Mouse (Mus musculus): ENCODE results near the gene Pde3a. TPM values are rescaled to one million over a fixed set of nuclear protein-coding genes. Genes with fewer than 3 reads are reported as not detected.
"Not testable (repeated sequence)": the region's sequence is repeated elsewhere in the genome, so short reads cannot be mapped to it uniquely, and the experiment has no call there.

Gene Pde3a
- polyA plus RNA-seq, 1 experiment: not detected

DNA sequence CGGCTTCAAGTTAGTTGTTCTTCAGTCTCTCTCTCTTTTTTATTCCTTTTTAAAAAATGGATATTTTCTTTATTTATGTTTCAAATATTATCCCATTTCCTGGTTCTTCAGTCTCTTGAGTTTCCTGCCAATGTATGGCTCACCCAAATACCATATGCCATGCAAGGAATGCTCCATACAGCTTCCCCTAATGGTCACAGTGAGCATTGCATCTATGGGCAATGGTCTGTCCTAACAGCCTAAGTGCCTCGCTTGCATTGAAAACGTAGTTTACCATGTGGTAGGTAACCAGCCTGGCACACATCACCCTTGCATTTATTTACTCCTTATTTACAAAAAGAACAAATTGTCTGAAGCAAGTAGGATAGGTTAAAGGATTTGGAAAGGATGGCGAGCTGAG is 64.0 kb downstream of the Pde3a start:
- TF ChIP-seq MAX (IDR thresholded peaks at IDR 0.05): no peak
- TF ChIP-seq CTCF (IDR thresholded peaks at IDR 0.05; ENCODE audit: control insufficient read depth, insufficient read depth, insufficient read length): no peak
- TF ChIP-seq MYOG (IDR thresholded peaks at IDR 0.05; ENCODE audit: control insufficient read depth, extremely low read depth, insufficient read length): no peak
- no peak for TF ChIP-seq FOSL1 (IDR thresholded peaks at IDR 0.05; ENCODE audit: insufficient read depth, low read length, poor library complexity, severe bottlenecking)
- no peak for TF ChIP-seq USF1 (IDR thresholded peaks at IDR 0.05; ENCODE audit: low read depth)
- no peak for TF ChIP-seq MYOD1 (IDR thresholded peaks at IDR 0.05; ENCODE audit: control insufficient read depth, insufficient read length, low read depth)
- no peak for TF ChIP-seq CEBPB (IDR thresholded peaks at IDR 0.05; ENCODE audit: low read depth)
- Histone ChIP-seq H3ac (ENCODE audit: control insufficient read depth, insufficient read length, low read depth) (no peak overlapping the region), H3K4me3 (ENCODE audit: insufficient read depth, poor library complexity, severe bottlenecking) (no peak overlapping the region), H3K79me2 (ENCODE audit: control insufficient read depth, insufficient read depth) (no peaks in the 10 kb centered on the region), H3K79me3 (ENCODE audit: low read depth) (no peaks in the 10 kb centered on the region), H3K36me3 (ENCODE audit: control insufficient read depth, insufficient read depth) (no peaks in the 10 kb centered on the region), H3K27me3 (ENCODE audit: control insufficient read depth, insufficient read depth, insufficient read length) (no peaks in the 10 kb centered on the region)

DNA sequence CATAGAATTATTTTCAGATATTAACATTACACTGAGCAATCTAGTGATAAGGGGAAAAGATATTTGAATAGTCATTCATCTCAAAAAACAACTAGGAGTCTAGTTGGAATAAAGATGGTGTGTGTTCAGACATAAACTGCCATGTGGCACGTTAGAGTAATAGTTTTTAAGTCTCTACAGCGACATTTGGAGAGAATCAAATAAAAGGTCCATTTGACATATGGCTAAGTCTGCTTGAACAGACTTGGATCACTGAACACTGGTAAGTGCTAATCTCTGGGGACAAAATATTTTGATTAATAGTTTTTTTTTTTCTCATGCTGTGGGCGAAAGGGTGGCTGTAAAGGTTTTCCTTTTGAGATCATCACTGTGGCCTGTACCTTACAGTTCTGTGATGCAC is 69.4 kb downstream of the Pde3a start:
- H3K79me2 ChIP-seq (ENCODE audit: control insufficient read depth, insufficient read depth): no peaks in the 10 kb centered on the region
- no peaks in the 10 kb centered on the region for H3K36me3 ChIP-seq (ENCODE audit: control insufficient read depth, insufficient read depth)
- no peaks in the 10 kb centered on the region for H3K79me3 ChIP-seq (ENCODE audit: low read depth)
- TF ChIP-seq CEBPB (IDR thresholded peaks at IDR 0.05; ENCODE audit: low read depth) (no peak), CTCF (IDR thresholded peaks at IDR 0.05; ENCODE audit: control insufficient read depth, insufficient read depth, insufficient read length) (no peak), MYOG (IDR thresholded peaks at IDR 0.05; ENCODE audit: control insufficient read depth, extremely low read depth, insufficient read length) (no peak), MAX (IDR thresholded peaks at IDR 0.05) (no peak), USF1 (IDR thresholded peaks at IDR 0.05; ENCODE audit: low read depth) (no peak), FOSL1 (IDR thresholded peaks at IDR 0.05; ENCODE audit: insufficient read depth, low read length, poor library complexity, severe bottlenecking) (no peak), MYOD1 (IDR thresholded peaks at IDR 0.05; ENCODE audit: control insufficient read depth, insufficient read length, low read depth) (no peak)
- no peaks in the 10 kb centered on the region for H3K27me3 ChIP-seq (ENCODE audit: control insufficient read depth, insufficient read depth, insufficient read length)
- H3K4me3 ChIP-seq (ENCODE audit: insufficient read depth, poor library complexity, severe bottlenecking): no peak overlapping the region
- H3ac ChIP-seq (ENCODE audit: control insufficient read depth, insufficient read length, low read depth): no peak overlapping the region

DNA sequence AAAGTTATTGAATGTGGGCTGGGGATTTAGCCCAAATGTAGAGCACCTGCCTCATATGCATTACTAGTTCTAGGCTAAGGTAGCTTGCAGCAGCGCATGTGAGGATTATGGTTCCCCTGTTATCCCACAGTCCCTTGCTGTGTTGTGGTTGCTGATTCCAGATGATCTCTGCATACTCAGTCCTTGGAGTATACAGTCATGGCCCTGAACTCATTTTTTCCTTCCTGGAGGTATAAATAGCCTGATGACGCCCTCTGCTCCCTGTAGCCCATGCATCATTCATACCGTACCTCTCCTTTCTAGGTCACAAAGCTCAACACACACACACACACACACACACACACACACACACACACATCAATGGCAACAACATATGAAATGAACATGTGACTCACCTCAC is 72.2 kb downstream of the Pde3a start:
- no peaks in the 10 kb centered on the region for H3K27me3 ChIP-seq (ENCODE audit: control insufficient read depth, insufficient read depth, insufficient read length)
- H3ac ChIP-seq (ENCODE audit: control insufficient read depth, insufficient read length, low read depth): no peak overlapping the region
- H3K79me3 ChIP-seq (ENCODE audit: low read depth): no peaks in the 10 kb centered on the region
- no peaks in the 10 kb centered on the region for H3K79me2 ChIP-seq (ENCODE audit: control insufficient read depth, insufficient read depth)
- no peaks in the 10 kb centered on the region for H3K36me3 ChIP-seq (ENCODE audit: control insufficient read depth, insufficient read depth)
- no peak overlapping the region for H3K4me3 ChIP-seq (ENCODE audit: insufficient read depth, poor library complexity, severe bottlenecking)
- TF ChIP-seq USF1 (IDR thresholded peaks at IDR 0.05; ENCODE audit: low read depth): no peak
- TF ChIP-seq CEBPB (IDR thresholded peaks at IDR 0.05; ENCODE audit: low read depth): no peak
- TF ChIP-seq CTCF (IDR thresholded peaks at IDR 0.05; ENCODE audit: control insufficient read depth, insufficient read depth, insufficient read length): no peak
- TF ChIP-seq MYOD1 (IDR thresholded peaks at IDR 0.05; ENCODE audit: control insufficient read depth, insufficient read length, low read depth): no peak
- no peak for TF ChIP-seq MAX (IDR thresholded peaks at IDR 0.05)
- no peak for TF ChIP-seq FOSL1 (IDR thresholded peaks at IDR 0.05; ENCODE audit: insufficient read depth, low read length, poor library complexity, severe bottlenecking)
- no peak for TF ChIP-seq MYOG (IDR thresholded peaks at IDR 0.05; ENCODE audit: control insufficient read depth, extremely low read depth, insufficient read length)

DNA sequence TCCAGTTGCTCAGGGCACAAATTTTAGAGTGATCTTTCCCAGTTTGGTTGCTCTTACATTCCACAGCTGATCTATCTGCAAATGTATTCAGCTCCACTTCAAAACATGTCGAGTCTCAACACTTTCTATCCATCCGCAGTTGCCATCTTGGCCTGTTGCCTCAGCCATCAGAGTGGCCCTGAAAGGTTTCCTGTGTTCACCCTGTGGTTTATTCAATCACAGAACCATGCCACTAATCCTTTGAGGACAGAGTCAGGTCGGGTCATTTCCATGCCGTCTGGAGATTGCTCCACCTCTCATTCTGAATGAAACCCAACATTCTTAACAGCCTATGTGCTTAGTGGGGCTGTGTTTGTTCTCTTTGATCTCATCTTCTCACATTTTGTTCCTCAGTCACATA is 73.9 kb downstream of the Pde3a start:
- Histone ChIP-seq H3K79me3 (ENCODE audit: low read depth) (no peaks in the 10 kb centered on the region), H3K79me2 (ENCODE audit: control insufficient read depth, insufficient read depth) (no peaks in the 10 kb centered on the region), H3ac (ENCODE audit: control insufficient read depth, insufficient read length, low read depth) (no peak overlapping the region), H3K4me3 (ENCODE audit: insufficient read depth, poor library complexity, severe bottlenecking) (no peak overlapping the region), H3K27me3 (ENCODE audit: control insufficient read depth, insufficient read depth, insufficient read length) (no peaks in the 10 kb centered on the region), H3K36me3 (ENCODE audit: control insufficient read depth, insufficient read depth) (no peaks in the 10 kb centered on the region)
- no peak for TF ChIP-seq CTCF (IDR thresholded peaks at IDR 0.05; ENCODE audit: control insufficient read depth, insufficient read depth, insufficient read length)
- no peak for TF ChIP-seq USF1 (IDR thresholded peaks at IDR 0.05; ENCODE audit: low read depth)
- no peak for TF ChIP-seq MYOD1 (IDR thresholded peaks at IDR 0.05; ENCODE audit: control insufficient read depth, insufficient read length, low read depth)
- no peak for TF ChIP-seq FOSL1 (IDR thresholded peaks at IDR 0.05; ENCODE audit: insufficient read depth, low read length, poor library complexity, severe bottlenecking)
- no peak for TF ChIP-seq CEBPB (IDR thresholded peaks at IDR 0.05; ENCODE audit: low read depth)
- no peak for TF ChIP-seq MYOG (IDR thresholded peaks at IDR 0.05; ENCODE audit: control insufficient read depth, extremely low read depth, insufficient read length)
- no peak for TF ChIP-seq MAX (IDR thresholded peaks at IDR 0.05)

DNA sequence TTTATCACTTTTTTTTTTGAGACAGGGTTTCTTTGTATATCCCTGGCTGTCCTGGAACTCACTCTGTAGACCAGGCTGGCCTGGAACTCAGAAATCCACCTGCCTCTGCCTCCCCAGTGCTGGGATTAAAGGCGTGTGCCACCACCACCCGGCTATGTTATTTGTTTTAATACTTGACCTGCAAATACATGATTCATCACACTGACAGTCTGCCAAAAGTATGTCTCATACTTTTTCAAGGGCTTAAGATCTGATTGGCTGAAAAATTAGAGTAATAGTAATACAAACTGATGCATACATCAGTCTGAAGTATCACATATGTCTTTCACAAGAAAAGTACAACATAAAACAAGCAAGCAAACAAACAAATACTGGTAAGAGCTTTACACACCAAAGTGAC is 78.1 kb downstream of the Pde3a start:
- H3K27me3 ChIP-seq (ENCODE audit: control insufficient read depth, insufficient read depth, insufficient read length); H3ac ChIP-seq (ENCODE audit: control insufficient read depth, insufficient read length, low read depth); H3K4me3 ChIP-seq (ENCODE audit: insufficient read depth, poor library complexity, severe bottlenecking); H3K79me3 ChIP-seq (ENCODE audit: low read depth); H3K36me3 ChIP-seq (ENCODE audit: control insufficient read depth, insufficient read depth); H3K79me2 ChIP-seq (ENCODE audit: control insufficient read depth, insufficient read depth): not testable (repeated sequence)

DNA sequence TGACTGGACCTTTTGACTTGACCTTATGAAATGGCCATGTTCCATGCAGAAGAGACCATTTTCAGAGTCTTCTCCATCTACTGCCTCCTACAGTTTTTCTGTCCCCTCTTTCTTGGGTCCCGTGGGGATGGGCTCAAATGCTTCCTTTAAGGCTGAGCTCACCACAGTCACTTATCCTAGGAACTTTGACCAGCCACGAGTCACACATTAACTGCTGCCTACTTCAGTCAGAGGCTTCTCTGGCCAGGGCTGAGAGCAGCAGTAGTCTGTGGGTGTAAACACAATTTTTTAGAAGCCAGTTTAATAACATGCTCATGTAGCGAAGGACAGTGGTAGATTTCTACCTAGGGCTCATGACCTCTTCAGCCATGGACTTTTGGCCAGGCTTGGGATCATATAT is 79.0 kb downstream of the Pde3a start:
- TF ChIP-seq USF1 (IDR thresholded peaks at IDR 0.05; ENCODE audit: low read depth) (no peak), MYOG (IDR thresholded peaks at IDR 0.05; ENCODE audit: control insufficient read depth, extremely low read depth, insufficient read length) (no peak), FOSL1 (IDR thresholded peaks at IDR 0.05; ENCODE audit: insufficient read depth, low read length, poor library complexity, severe bottlenecking) (no peak), MYOD1 (IDR thresholded peaks at IDR 0.05; ENCODE audit: control insufficient read depth, insufficient read length, low read depth) (no peak), MAX (IDR thresholded peaks at IDR 0.05) (no peak), CEBPB (IDR thresholded peaks at IDR 0.05; ENCODE audit: low read depth) (no peak), CTCF (IDR thresholded peaks at IDR 0.05; ENCODE audit: control insufficient read depth, insufficient read depth, insufficient read length) (no peak)
- no peak overlapping the region for H3ac ChIP-seq (ENCODE audit: control insufficient read depth, insufficient read length, low read depth)

More for the DNA sequence above, 79.0 kb downstream of the Pde3a start:
- Histone ChIP-seq H3K79me3 (ENCODE audit: low read depth) (no peaks in the 10 kb centered on the region), H3K27me3 (ENCODE audit: control insufficient read depth, insufficient read depth, insufficient read length) (no peaks in the 10 kb centered on the region), H3K79me2 (ENCODE audit: control insufficient read depth, insufficient read depth) (no peaks in the 10 kb centered on the region), H3K4me3 (ENCODE audit: insufficient read depth, poor library complexity, severe bottlenecking) (no peak overlapping the region), H3K36me3 (ENCODE audit: control insufficient read depth, insufficient read depth) (no peaks in the 10 kb centered on the region)
